Mouse (Mus musculus): ENCODE data around the gene Sox1. TPM values are rescaled to one million over a fixed set of nuclear protein-coding genes. Genes with fewer than 3 reads are reported as not detected.

Sox1 gene
- polyA plus RNA-seq, 1 experiment from 2014 or later: not detected

GRCm38 (mm10) chr8:12430900-12431737 lies 36.0 kb downstream of the Sox1 start:
- Histone ChIP-seq H3K4me1 (peaks cover 36% of the 10 kb centered on the region), H3K27ac (no peak overlapping the region), H3K36me3 (no peaks in the 10 kb centered on the region), H3K4me2 (peak overlapping the region; percentile 46), H3K9me3 (replicated peaks) (no peaks in the 10 kb centered on the region), H3K4me3 (replicated peaks) (peak overlapping the region; percentile 19), H3K9ac (no peak overlapping the region), H3K27me3 (peaks cover 98% of the 10 kb centered on the region)
- 3% methylated on average over 43 of the region's 51 CpGs for WGBS
- ATAC-seq (replicated peaks; ENCODE audit: low FRiP score): no peak

DNA sequence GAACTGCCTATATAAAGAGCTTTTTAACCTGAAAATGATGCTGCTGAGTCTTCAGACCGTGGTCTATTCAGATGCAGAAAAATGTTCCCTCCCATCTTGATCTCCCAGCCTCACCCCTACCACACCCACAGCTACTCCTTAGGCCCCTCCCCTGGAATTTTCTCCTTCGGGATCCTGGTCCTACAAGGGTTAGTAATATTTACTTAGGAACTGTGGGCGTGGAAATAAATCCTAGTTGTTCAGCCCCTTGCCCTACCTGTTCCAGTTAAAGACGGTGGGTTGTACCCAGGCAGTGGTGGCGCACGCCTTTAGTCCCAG lies 36.6 kb downstream of the Sox1 start:
- H3K9me3 ChIP-seq (replicated peaks): no peaks in the 10 kb centered on the region
- no peaks in the 10 kb centered on the region for H3K36me3 ChIP-seq
- H3K27me3 ChIP-seq: peaks cover 94% of the 10 kb centered on the region
- peaks cover 36% of the 10 kb centered on the region for H3K4me1 ChIP-seq
- H3K9ac ChIP-seq: no peak overlapping the region
- H3K4me3 ChIP-seq (replicated peaks): no peak overlapping the region
- no peak overlapping the region for H3K27ac ChIP-seq
- 0 out of 2 replicates have a peak overlapping the region, but pooled peaks have one; percentile 46 for H3K4me2 ChIP-seq
- ATAC-seq (replicated peaks; ENCODE audit: low FRiP score): no peak
- 55% methylated on average over 6 of the region's 6 CpGs for WGBS

GRCm38 (mm10) chr8:12432546-12432945 lies 37.5 kb downstream of the Sox1 start:
- Histone ChIP-seq H3K4me3 (replicated peaks) (no peak overlapping the region), H3K9ac (no peak overlapping the region), H3K36me3 (no peaks in the 10 kb centered on the region), H3K9me3 (replicated peaks) (no peaks in the 10 kb centered on the region), H3K27me3 (peaks cover 92% of the 10 kb centered on the region), H3K4me1 (peaks cover 36% of the 10 kb centered on the region), H3K4me2 (no peak overlapping the region), H3K27ac (no peak overlapping the region)
- WGBS: 63% methylated on average over 7 of the region's 7 CpGs
- ATAC-seq (replicated peaks; ENCODE audit: low FRiP score): no peak

GRCm38 (mm10) chr8:12434771-12435170 lies 39.7 kb downstream of the Sox1 start:
- Histone ChIP-seq H3K36me3 (no peaks in the 10 kb centered on the region), H3K4me2 (no peak overlapping the region), H3K27me3 (peaks cover 80% of the 10 kb centered on the region), H3K4me1 (peaks cover 18% of the 10 kb centered on the region), H3K9ac (no peak overlapping the region), H3K9me3 (replicated peaks) (no peaks in the 10 kb centered on the region), H3K27ac (no peak overlapping the region), H3K4me3 (replicated peaks) (no peak overlapping the region)
- 55% methylated on average over 3 of the region's 3 CpGs for whole genome bisulfite sequencing
- ATAC-seq (replicated peaks; ENCODE audit: low FRiP score): no peak

GRCm38 (mm10) chr8:12438021-12438420 lies 42.9 kb downstream of the Sox1 start:
- peaks cover 50% of the 10 kb centered on the region for H3K27me3 ChIP-seq
- WGBS: 82% methylated on average over 6 of the region's 6 CpGs
- H3K4me1 ChIP-seq: no peaks in the 10 kb centered on the region
- no peak overlapping the region for H3K27ac ChIP-seq
- ATAC-seq (replicated peaks; ENCODE audit: low FRiP score): no peak
- H3K4me2 ChIP-seq: no peak overlapping the region
- no peaks in the 10 kb centered on the region for H3K9me3 ChIP-seq (replicated peaks)
- H3K9ac ChIP-seq: no peak overlapping the region
- no peaks in the 10 kb centered on the region for H3K36me3 ChIP-seq
- H3K4me3 ChIP-seq (replicated peaks): no peak overlapping the region

DNA sequence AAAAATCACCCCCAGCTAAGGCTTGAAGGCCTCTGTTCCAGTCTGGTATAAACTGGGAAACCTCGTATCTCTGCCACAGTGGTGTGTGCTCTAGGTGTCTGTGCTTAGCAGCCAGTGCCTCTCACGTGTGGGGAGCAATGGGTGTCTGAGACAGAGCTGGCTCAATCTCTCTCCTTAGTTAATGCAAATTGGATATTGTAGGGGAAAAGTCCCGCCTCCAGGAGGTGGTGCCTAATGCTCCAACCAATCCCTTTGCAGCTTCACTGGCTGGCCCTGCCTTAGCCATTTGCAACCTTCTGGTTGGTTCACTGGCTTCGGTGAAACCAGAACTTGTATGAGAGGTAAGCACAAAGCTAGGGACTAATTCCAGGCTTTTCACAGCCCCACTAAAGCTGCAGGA lies 43.9 kb downstream of the Sox1 start:
- Histone ChIP-seq H3K4me2 (no peak overlapping the region), H3K27me3 (peaks cover 46% of the 10 kb centered on the region), H3K4me1 (no peaks in the 10 kb centered on the region), H3K27ac (no peak overlapping the region), H3K36me3 (no peaks in the 10 kb centered on the region), H3K9me3 (replicated peaks) (no peaks in the 10 kb centered on the region), H3K9ac (no peak overlapping the region), H3K4me3 (replicated peaks) (no peak overlapping the region)
- 25% methylated on average over 4 of the region's 4 CpGs for WGBS
- no peak for ATAC-seq (replicated peaks; ENCODE audit: low FRiP score)

DNA sequence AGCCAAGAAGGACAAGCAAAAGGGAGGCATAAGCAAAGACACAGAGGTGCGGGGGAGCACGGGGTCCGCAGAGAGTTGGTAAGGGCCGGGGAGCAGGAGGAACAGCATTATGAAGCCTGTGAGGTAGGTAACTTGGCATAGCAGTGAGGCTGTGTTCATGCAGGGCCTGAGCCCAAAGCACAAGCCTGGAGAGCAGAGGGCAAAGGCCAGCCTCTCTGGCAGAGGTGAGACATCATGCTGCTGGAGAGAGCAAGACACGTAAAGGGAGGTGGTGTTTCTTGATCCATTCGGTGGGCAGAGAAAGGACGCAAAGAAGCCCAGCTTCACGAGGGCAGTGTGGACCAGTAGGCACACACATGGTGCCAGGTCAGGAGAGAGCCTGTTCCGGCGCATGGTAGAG lies 44.8 kb downstream of the Sox1 start:
- Histone ChIP-seq H3K9me3 (replicated peaks) (no peaks in the 10 kb centered on the region), H3K4me1 (no peaks in the 10 kb centered on the region), H3K36me3 (no peaks in the 10 kb centered on the region), H3K27me3 (peaks cover 46% of the 10 kb centered on the region), H3K4me2 (no peak overlapping the region), H3K27ac (no peak overlapping the region), H3K4me3 (replicated peaks) (no peak overlapping the region), H3K9ac (no peak overlapping the region)
- no peak for ATAC-seq (replicated peaks; ENCODE audit: low FRiP score)
- 88% methylated on average over 10 of the region's 10 CpGs for WGBS

GRCm38 (mm10) chr8:12440997-12441396 lies 45.9 kb downstream of the Sox1 start:
- Histone ChIP-seq H3K4me3 (replicated peaks) (no peak overlapping the region), H3K4me1 (peaks cover 3% of the 10 kb centered on the region), H3K27ac (no peak overlapping the region), H3K9ac (no peak overlapping the region), H3K9me3 (replicated peaks) (no peaks in the 10 kb centered on the region), H3K27me3 (peaks cover 46% of the 10 kb centered on the region), H3K36me3 (no peaks in the 10 kb centered on the region), H3K4me2 (no peak overlapping the region)
- WGBS: 88% methylated on average over 4 of the region's 4 CpGs
- no peak for ATAC-seq (replicated peaks; ENCODE audit: low FRiP score)

- Histone ChIP-seq H3K9ac (no peak overlapping the region), H3K4me3 (replicated peaks) (no peak overlapping the region), H3K27me3 (peaks cover 62% of the 10 kb centered on the region), H3K4me2 (no peak overlapping the region), H3K27ac (no peak overlapping the region), H3K4me1 (peaks cover 9% of the 10 kb centered on the region), H3K36me3 (no peaks in the 10 kb centered on the region), H3K9me3 (replicated peaks) (peaks cover 3% of the 10 kb centered on the region; the same call in 1 of the 2 replicates)
- ATAC-seq (replicated peaks; ENCODE audit: low FRiP score): no peak
- WGBS: 70% methylated on average over 2 of the region's 2 CpGs
These were observed 50.2 kb downstream of the Sox1 start for GRCm38 (mm10) chr8:12445258-12445657.

GRCm38 (mm10) chr8:12445926-12446680 lies 51.0 kb downstream of the Sox1 start:
- Histone ChIP-seq H3K4me3 (replicated peaks) (0 out of 2 replicates have a peak overlapping the region, but pooled peaks have one; percentile 4), H3K9ac (no peak overlapping the region), H3K4me2 (peak overlapping the region; percentile 34), H3K27ac (no peak overlapping the region), H3K36me3 (no peaks in the 10 kb centered on the region), H3K4me1 (peaks cover 9% of the 10 kb centered on the region), H3K27me3 (peaks cover 68% of the 10 kb centered on the region), H3K9me3 (replicated peaks) (peaks cover 3% of the 10 kb centered on the region; the same call in 1 of the 2 replicates)
- ATAC-seq (replicated peaks; ENCODE audit: low FRiP score): no peak
- 1% methylated on average over 26 of the region's 26 CpGs for WGBS

Measured in kidney, embryonic 15.5 days (tissue).